Mouse (Mus musculus) erythroid progenitor cell, adult 5-6 weeks (primary cell): Measurements from ENCODE around the gene Hist1h2ak. TPM values are rescaled to one million over a fixed set of nuclear protein-coding genes. Genes with fewer than 3 reads are reported as not detected.

ENCODE experiments used
- total RNA-seq, 2 experiments: library from RNA; stranded (forward) in 1 of 2; stranded (reverse) in 1 of 2; fragments of 150-400 nt in 1 of 2; fragments of 186-747, 209-891 nt in 1 of 2; gene quantifications; 2 replicates each; pipeline versions ENCODE4 v1.2.3 to v1.2.4; 2015 to 2017; ENCODE audit warnings: low replicate concordance in 2 of 2

Gene Hist1h2ak
- total RNA-seq, 2 experiments from 2014 or later: 792 to 4,887 TPM

Other genes with a start within 250 kb of the Hist1h2ak start
- gene Zkscan8, start 222.7 kb downstream of the Hist1h2ak start, total RNA-seq (2015; ENCODE audit: low replicate concordance): 4.0 and 11.7 TPM in 2 replicates
- 1.3 and 1.7 TPM in 2 replicates for gene Zkscan8, start 222.7 kb downstream of the Hist1h2ak start, total RNA-seq (2017; ENCODE audit: low replicate concordance)
- not detected in 2 replicates for gene Olfr1366, start 211.0 kb downstream of the Hist1h2ak start, total RNA-seq (2015; ENCODE audit: low replicate concordance)
- gene Olfr1366, start 211.0 kb downstream of the Hist1h2ak start, total RNA-seq (2017; ENCODE audit: low replicate concordance): not detected in 2 replicates
- not detected in 2 replicates for gene Olfr1535, start 193.9 kb downstream of the Hist1h2ak start, total RNA-seq (2015; ENCODE audit: low replicate concordance)
- not detected in 2 replicates for gene Olfr1535, start 193.9 kb downstream of the Hist1h2ak start, total RNA-seq (2017; ENCODE audit: low replicate concordance)
- not detected in 2 replicates for gene Olfr1364, start 172.1 kb downstream of the Hist1h2ak start, total RNA-seq (2015; ENCODE audit: low replicate concordance)
- not detected in 2 replicates for gene Olfr1364, start 172.1 kb downstream of the Hist1h2ak start, total RNA-seq (2017; ENCODE audit: low replicate concordance)
- not detected in 2 replicates for gene Olfr1362, start 139.8 kb downstream of the Hist1h2ak start, total RNA-seq (2015; ENCODE audit: low replicate concordance)
- not detected in 2 replicates for gene Olfr1362, start 139.8 kb downstream of the Hist1h2ak start, total RNA-seq (2017; ENCODE audit: low replicate concordance)
- not detected in 2 replicates for gene Olfr11, start 111.3 kb downstream of the Hist1h2ak start, total RNA-seq (2015; ENCODE audit: low replicate concordance)
- not detected in 2 replicates for gene Olfr11, start 111.3 kb downstream of the Hist1h2ak start, total RNA-seq (2017; ENCODE audit: low replicate concordance)
- gene Olfr1361, start 90.4 kb downstream of the Hist1h2ak start, total RNA-seq (2015; ENCODE audit: low replicate concordance): not detected in 2 replicates
- gene Olfr1361, start 90.4 kb downstream of the Hist1h2ak start, total RNA-seq (2017; ENCODE audit: low replicate concordance): not detected in 2 replicates
- not detected in 2 replicates for gene Olfr1360, start 76.4 kb downstream of the Hist1h2ak start, total RNA-seq (2015; ENCODE audit: low replicate concordance)
- gene Olfr1360, start 76.4 kb downstream of the Hist1h2ak start, total RNA-seq (2017; ENCODE audit: low replicate concordance): not detected in 2 replicates
- gene Olfr1359, start 55.7 kb downstream of the Hist1h2ak start, total RNA-seq (2015; ENCODE audit: low replicate concordance): not detected in 2 replicates
- not detected in 2 replicates for gene Olfr1359, start 55.7 kb downstream of the Hist1h2ak start, total RNA-seq (2017; ENCODE audit: low replicate concordance)
- 989 and 1,130 TPM in 2 replicates for gene Hist1h2bl, start 37.7 kb downstream of the Hist1h2ak start, total RNA-seq (2015; ENCODE audit: low replicate concordance)
- 1,595 and 2,060 TPM in 2 replicates for gene Hist1h2bl, start 37.7 kb downstream of the Hist1h2ak start, total RNA-seq (2017; ENCODE audit: low replicate concordance)
- 22.6 and 24.1 TPM in 2 replicates for gene Hist1h2ai, start 37.4 kb downstream of the Hist1h2ak start, total RNA-seq (2015; ENCODE audit: low replicate concordance)
- 2,450 and 5,888 TPM in 2 replicates for gene Hist1h2ai, start 37.4 kb downstream of the Hist1h2ak start, total RNA-seq (2017; ENCODE audit: low replicate concordance)
- gene Hist1h3h, start 36.2 kb downstream of the Hist1h2ak start, total RNA-seq (2015; ENCODE audit: low replicate concordance): 64.9 and 143 TPM in 2 replicates
- gene Hist1h3h, start 36.2 kb downstream of the Hist1h2ak start, total RNA-seq (2017; ENCODE audit: low replicate concordance): 379 and 793 TPM in 2 replicates
- 396 and 580 TPM in 2 replicates for gene Hist1h2bm, start 31.8 kb downstream of the Hist1h2ak start, total RNA-seq (2015; ENCODE audit: low replicate concordance)
- gene Hist1h2bm, start 31.8 kb downstream of the Hist1h2ak start, total RNA-seq (2017; ENCODE audit: low replicate concordance): 1,330 and 1,438 TPM in 2 replicates
- gene Hist1h4j, start 18.8 kb downstream of the Hist1h2ak start, total RNA-seq (2015; ENCODE audit: low replicate concordance): 12.6 and 18.4 TPM in 2 replicates
- 900 and 1,530 TPM in 2 replicates for gene Hist1h4j, start 18.8 kb downstream of the Hist1h2ak start, total RNA-seq (2017; ENCODE audit: low replicate concordance)
- 298 and 381 TPM in 2 replicates for gene Hist1h4k, start 3.3 kb downstream of the Hist1h2ak start, total RNA-seq (2015; ENCODE audit: low replicate concordance)
- gene Hist1h4k, start 3.3 kb downstream of the Hist1h2ak start, total RNA-seq (2017; ENCODE audit: low replicate concordance): 3,827 and 6,951 TPM in 2 replicates
- 1,688 and 1,944 TPM in 2 replicates for gene Hist1h2bn, start 296 bp upstream of the Hist1h2ak start, total RNA-seq (2015; ENCODE audit: low replicate concordance)
- gene Hist1h2bn, start 296 bp upstream of the Hist1h2ak start, total RNA-seq (2017; ENCODE audit: low replicate concordance): 6,530 and 7,011 TPM in 2 replicates
- 1,815 and 1,971 TPM in 2 replicates for gene Hist1h1b, start 26.8 kb upstream of the Hist1h2ak start, total RNA-seq (2015; ENCODE audit: low replicate concordance)
- gene Hist1h1b, start 26.8 kb upstream of the Hist1h2ak start, total RNA-seq (2017; ENCODE audit: low replicate concordance): 4,746 and 7,405 TPM in 2 replicates
- 807 and 971 TPM in 2 replicates for gene Hist1h3i, start 29.5 kb upstream of the Hist1h2ak start, total RNA-seq (2015; ENCODE audit: low replicate concordance)
- 793 and 862 TPM in 2 replicates for gene Hist1h3i, start 29.5 kb upstream of the Hist1h2ak start, total RNA-seq (2017; ENCODE audit: low replicate concordance)
- gene Hist1h2an, start 33.4 kb upstream of the Hist1h2ak start, total RNA-seq (2015; ENCODE audit: low replicate concordance): 9.4 and 13.4 TPM in 2 replicates
- gene Hist1h2an, start 33.4 kb upstream of the Hist1h2ak start, total RNA-seq (2017; ENCODE audit: low replicate concordance): 1,681 and 2,099 TPM in 2 replicates
- 31.0 and 96.0 TPM in 2 replicates for gene Hist1h2bp, start 33.6 kb upstream of the Hist1h2ak start, total RNA-seq (2015; ENCODE audit: low replicate concordance)
- gene Hist1h2bp, start 33.6 kb upstream of the Hist1h2ak start, total RNA-seq (2017; ENCODE audit: low replicate concordance): 241 and 315 TPM in 2 replicates
- 607 and 1,040 TPM in 2 replicates for gene Hist1h2bq, start 56.4 kb upstream of the Hist1h2ak start, total RNA-seq (2015; ENCODE audit: low replicate concordance)
- 124 and 1,223 TPM in 2 replicates for gene Hist1h2bq, start 56.4 kb upstream of the Hist1h2ak start, total RNA-seq (2017; ENCODE audit: low replicate concordance)
- 587 and 743 TPM in 2 replicates for gene Hist1h2ao, start 56.6 kb upstream of the Hist1h2ak start, total RNA-seq (2015; ENCODE audit: low replicate concordance)
- 2,181 TPM in 1 of 2 replicates, not detected in the other for gene Hist1h2ao, start 56.6 kb upstream of the Hist1h2ak start, total RNA-seq (2017; ENCODE audit: low replicate concordance)
- gene Hist1h4m, start 57.9 kb upstream of the Hist1h2ak start, total RNA-seq (2015; ENCODE audit: low replicate concordance): 328 and 512 TPM in 2 replicates
- 4,244 and 7,239 TPM in 2 replicates for gene Hist1h4m, start 57.9 kb upstream of the Hist1h2ak start, total RNA-seq (2017; ENCODE audit: low replicate concordance)
- gene Hist1h4n, start 78.4 kb upstream of the Hist1h2ak start, total RNA-seq (2015; ENCODE audit: low replicate concordance): 169 and 258 TPM in 2 replicates
- gene Hist1h4n, start 78.4 kb upstream of the Hist1h2ak start, total RNA-seq (2017; ENCODE audit: low replicate concordance): 2,740 and 4,790 TPM in 2 replicates
- 209 and 329 TPM in 2 replicates for gene Hist1h2ap, start 79.7 kb upstream of the Hist1h2ak start, total RNA-seq (2015; ENCODE audit: low replicate concordance)
- 6,300 and 16,342 TPM in 2 replicates for gene Hist1h2ap, start 79.7 kb upstream of the Hist1h2ak start, total RNA-seq (2017; ENCODE audit: low replicate concordance)
- gene Hist1h2br, start 79.9 kb upstream of the Hist1h2ak start, total RNA-seq (2015; ENCODE audit: low replicate concordance): 696 and 939 TPM in 2 replicates
- gene Hist1h2br, start 79.9 kb upstream of the Hist1h2ak start, total RNA-seq (2017; ENCODE audit: low replicate concordance): 393 and 1,610 TPM in 2 replicates
- not detected in 2 replicates for gene Zfp184, start 191.3 kb upstream of the Hist1h2ak start, total RNA-seq (2015; ENCODE audit: low replicate concordance)
- 1.3 TPM in 1 of 2 replicates, not detected in the other for gene Zfp184, start 191.3 kb upstream of the Hist1h2ak start, total RNA-seq (2017; ENCODE audit: low replicate concordance)
- not detected in 2 replicates for gene Pom121l2, start 227.4 kb upstream of the Hist1h2ak start, total RNA-seq (2015; ENCODE audit: low replicate concordance)
- not detected in 2 replicates for gene Pom121l2, start 227.4 kb upstream of the Hist1h2ak start, total RNA-seq (2017; ENCODE audit: low replicate concordance)